Mouse (Mus musculus) lung, adult 10 weeks (tissue): Measurements from ENCODE around the gene Pold1. TPM values are rescaled to one million over a fixed set of nuclear protein-coding genes. Genes with fewer than 3 reads are reported as not detected.

Experiments
- polyA plus RNA-seq: library from polyadenylated mRNA; stranded (reverse); fragments of 350-450 nt; fragmentation: Illumina TruSeq; extraction: RNeasy Lipid Tissue Mini Kit (QIAGEN cat#74804); gene quantifications from one replicate; pipeline ENCODE4 v1.2.3, GENCODE M21; 2014; ENCODE audit warnings: low read depth, low replicate concordance; ENCODE audit not compliant: insufficient read depth

Gene Pold1
- polyA plus RNA-seq: 16.2 TPM

GRCm38 (mm10) chr7:44548497-44549087, at the start of gene Pold1:
Gene Pold1 (minus strand): TSS chr7:44548849.

GRCm38 (mm10) chr7:44590402-44591347, 42.0 kb upstream of the Pold1 start, which contains the start of gene Kcnc3:
Gene Kcnc3 (plus strand): TSS chr7:44590664.

GRCm38 (mm10) chr7:44572213-44572701, 23.6 kb upstream of the Pold1 start, which contains the start of gene Napsa:
Gene Napsa (plus strand): TSS chr7:44572380.

GRCm38 (mm10) chr7:44553826-44554225, 5.2 kb upstream of the Pold1 start, which contains the start of gene Nr1h2:
Gene Nr1h2 (minus strand): TSS chr7:44553951.

GRCm38 (mm10) chr7:44531946-44532732, 16.5 kb downstream of the Pold1 start, which contains the start of gene Spib:
Gene Spib (minus strand): TSS chr7:44532071.

GRCm38 (mm10) chr7:44524502-44524901, 24.1 kb downstream of the Pold1 start, which contains the start of gene Mybpc2:
Gene Mybpc2 (minus strand): TSS chr7:44524656.

GRCm38 (mm10) chr7:44495992-44496770, 52.5 kb downstream of the Pold1 start, which contains the start of the genes Emc10 and Fam71e1:
Gene Emc10 (minus strand): TSS chr7:44496529.
Gene Fam71e1 (plus strand): TSS chr7:44496581.

Other genes starting within 250 kb of the Pold1 start
- 3.6 TPM for gene Clec11a, start 241.9 kb downstream of the Pold1 start, polyA plus RNA-seq
- 0.14 TPM for gene Shank1, start 238.6 kb downstream of the Pold1 start, polyA plus RNA-seq
- 1.0 TPM for gene Syt3, start 164.7 kb downstream of the Pold1 start, polyA plus RNA-seq
- 0.41 TPM for gene 1700008O03Rik, start 163.0 kb downstream of the Pold1 start, polyA plus RNA-seq
- gene Lrrc4b, start 119.8 kb downstream of the Pold1 start, polyA plus RNA-seq: 0.48 TPM
- not detected for gene Aspdh, start 83.5 kb downstream of the Pold1 start, polyA plus RNA-seq
- gene Josd2, start 80.9 kb downstream of the Pold1 start, polyA plus RNA-seq: 66.0 TPM
- 83.9 TPM for gene Emc10, start 52.3 kb downstream of the Pold1 start, polyA plus RNA-seq
- gene Fam71e1, start 52.3 kb downstream of the Pold1 start, polyA plus RNA-seq: 2.5 TPM
- gene Mybpc2, start 24.2 kb downstream of the Pold1 start, polyA plus RNA-seq: 0.92 TPM
- gene Spib, start 16.8 kb downstream of the Pold1 start, polyA plus RNA-seq: 10.6 TPM
- 56.8 TPM for gene Nr1h2, start 5.1 kb upstream of the Pold1 start, polyA plus RNA-seq
- gene Napsa, start 23.5 kb upstream of the Pold1 start, polyA plus RNA-seq: 354 TPM
- gene Kcnc3, start 41.8 kb upstream of the Pold1 start, polyA plus RNA-seq: 4.2 TPM
- 136 TPM for gene Myh14, start 122.0 kb upstream of the Pold1 start, polyA plus RNA-seq
- gene Izumo2, start 159.9 kb upstream of the Pold1 start, polyA plus RNA-seq: not detected
- 29.2 TPM for gene Vrk3, start 199.6 kb upstream of the Pold1 start, polyA plus RNA-seq
- 0.11 TPM for gene Zfp473, start 202.2 kb upstream of the Pold1 start, polyA plus RNA-seq